20 mouse cellular contexts compared by ENCODE assay signal in the genomic region with DNA sequence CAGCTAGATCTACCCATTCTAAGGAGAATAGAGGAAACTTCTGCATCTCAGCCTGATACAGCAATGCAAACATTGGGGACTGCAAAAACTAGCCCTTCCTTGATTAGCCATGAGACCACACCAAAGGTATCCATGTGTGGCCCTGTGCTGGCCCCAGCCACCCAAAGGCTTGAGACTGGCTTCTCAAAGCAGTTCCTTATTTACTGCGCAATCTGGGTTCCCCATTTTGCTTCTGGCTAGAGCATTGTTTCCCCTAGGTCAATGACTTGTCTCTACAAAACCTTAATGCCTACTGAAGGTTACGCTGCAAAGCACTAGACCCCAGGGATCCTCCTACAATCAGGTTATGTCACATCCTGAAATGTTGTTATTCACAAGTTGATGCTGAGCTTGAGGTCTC.
"Had no signal": no experiment of that assay in that cellular context is flagged by ENCODE, and none has a peak within 500 bp of the region (broad histone marks: within the 10 kb centered on the region; RNA-seq: fewer than 3 reads in every experiment).

No protein-coding gene starts in this region.

- H3K27me3 ChIP-seq: liver, embryonic 15.5 days; lung, embryonic 15.5 days; megakaryocyte, embryonic 14.5 days; midbrain, embryonic 13.5 days; midbrain, embryonic 15.5 days; neural tube, embryonic 13.5 days; neural tube, embryonic 15.5 days; stomach, embryonic 15.5 days had no signal

- H3K4me1 ChIP-seq: liver, embryonic 15.5 days; lung, embryonic 15.5 days; stomach, embryonic 15.5 days had no signal

- H3K9me3 ChIP-seq: liver, embryonic 15.5 days; lung, embryonic 15.5 days; megakaryocyte, embryonic 14.5 days; midbrain, embryonic 13.5 days; midbrain, embryonic 15.5 days; neural tube, embryonic 13.5 days; neural tube, embryonic 15.5 days; stomach, embryonic 15.5 days had no signal

- H3K9ac ChIP-seq: liver, embryonic 15.5 days; liver, postnatal 0 days; lung, embryonic 15.5 days; midbrain, embryonic 13.5 days; midbrain, embryonic 15.5 days; neural tube, embryonic 13.5 days; neural tube, embryonic 15.5 days; stomach, embryonic 15.5 days had no signal

- H3K36me3 ChIP-seq: liver, embryonic 15.5 days; lung, embryonic 15.5 days; midbrain, embryonic 13.5 days; midbrain, embryonic 15.5 days; neural tube, embryonic 13.5 days; neural tube, embryonic 15.5 days; stomach, embryonic 15.5 days had no signal

- H3K27ac ChIP-seq: liver, embryonic 15.5 days; lung, embryonic 15.5 days; macrophage; midbrain, embryonic 13.5 days; midbrain, embryonic 15.5 days; neural tube, embryonic 13.5 days; neural tube, embryonic 15.5 days; stomach, embryonic 15.5 days; stomach, postnatal 0 days had no signal

- DNase-seq: liver, postnatal 0 days; lung, adult 2 months; lung, postnatal 14 days; lung, postnatal 36 days; right cerebral cortex, postnatal 14 days; thymus, adult 2 months; thymus, postnatal 25 days; thymus, postnatal 4 days had no signal

- H3K4me3 ChIP-seq: liver, embryonic 15.5 days; lung, embryonic 15.5 days; megakaryocyte, embryonic 14.5 days; midbrain, embryonic 13.5 days; midbrain, embryonic 15.5 days; neural tube, embryonic 13.5 days; neural tube, embryonic 15.5 days; stomach, embryonic 15.5 days had no signal

- H3K4me2 ChIP-seq: liver, embryonic 15.5 days; lung, embryonic 15.5 days; midbrain, embryonic 11.5 days; midbrain, embryonic 13.5 days; midbrain, embryonic 15.5 days; neural tube, embryonic 13.5 days; neural tube, embryonic 15.5 days; stomach, embryonic 15.5 days had no signal

- ATAC-seq: liver, postnatal 0 days; lung, postnatal 0 days; midbrain, embryonic 13.5 days; midbrain, embryonic 15.5 days had no signal
